Mouse (Mus musculus) heart, postnatal 0 days (tissue): ENCODE measurements around the gene Slc25a41. TPM values are rescaled to one million over a fixed set of nuclear protein-coding genes. Genes with fewer than 3 reads are reported as not detected.

Source experiments
- ATAC-seq: fragments of 200-750 bp; cut with Nextera tagmentation; 2 replicates; pipeline ENCODE4 v1.8.0; 2017; ENCODE audit warnings: low read depth, moderate number of reproducible peaks, moderate library complexity; ENCODE audit not compliant: insufficient read depth
- DNase-seq: peaks from one replicate; pipeline ENCODE4 v3.0.0-alpha.2; 2016; ENCODE audit warnings: low spot score
- H3K27ac ChIP-seq: fragments of 300-500 bp; sonication (generic); 2 replicates; pipeline ENCODE4 v1.5.1; 2014; ENCODE audit warnings: low read depth, mild to moderate bottlenecking
- H3K27me3 ChIP-seq: fragments of 300-500 bp; sonication (generic); 2 replicates; pipeline ENCODE4 v1.6.1; 2014; ENCODE audit warnings: low read length, mixed read lengths; ENCODE audit not compliant: control insufficient read depth, insufficient read depth
- H3K36me3 ChIP-seq: fragments of 300-500 bp; sonication (generic); replicated peaks from 2 replicates; pipeline ENCODE4 v1.6.1; 2014; ENCODE audit warnings: low read length, mixed read lengths; ENCODE audit not compliant: control insufficient read depth, insufficient read depth
- H3K4me1 ChIP-seq: fragments of 300-500 bp; sonication (generic); 2 replicates; pipeline ENCODE4 v1.6.1; 2014; ENCODE audit warnings: antibody characterized with exemption; ENCODE audit not compliant: control insufficient read depth, insufficient read depth
- H3K4me2 ChIP-seq: fragments of 300-500 bp; sonication (generic); 2 replicates; pipeline ENCODE4 v1.6.1; 2014; ENCODE audit warnings: low read depth, mild to moderate bottlenecking, low read length, moderate library complexity
- H3K4me3 ChIP-seq: fragments of 300-500 bp; sonication (generic); 2 replicates; pipeline ENCODE4 v1.5.1; 2014; ENCODE audit warnings: low read depth, low read length
- H3K9ac ChIP-seq: fragments of 300-500 bp; sonication (generic); replicated peaks from 2 replicates; pipeline ENCODE4 v1.6.1; 2014; ENCODE audit warnings: low read depth, low read length, mixed read lengths
- H3K9me3 ChIP-seq: fragments of 300-500 bp; sonication (generic); replicated peaks from 2 replicates; pipeline ENCODE4 v1.6.1; 2016; ENCODE audit warnings: low read length; ENCODE audit not compliant: control insufficient read depth
- CTCF ChIP-seq: IDR thresholded peaks from 2 replicates; pipeline ENCODE4 v1.5.1; 2016; ENCODE audit warnings: antibody characterized with exemption, control low read depth, low read depth
- EP300 ChIP-seq: IDR thresholded peaks from 2 replicates; pipeline ENCODE4 v1.6.1; 2016; ENCODE audit warnings: antibody characterized with exemption, low read depth
- WGBS: fragments of 180-500 bp; shearing (Covaris S2); extraction: QIAGEN DNeasy Blood & Tissue Kit; methylation state at CpG from one replicate; pipeline ENCODE4 v1.1.7; 2014; 5-methylcytosine and 5-hydroxymethylcytosine counted together
- polyA plus RNA-seq: library from polyadenylated mRNA; unstranded; fragments of >200 nt; fragmentation: Nextera tagmentation; extraction: Ambion mirVana; gene quantifications from 2 replicates; pipeline ENCODE4 v1.2.1, GENCODE M21; 2015
- total RNA-seq: library from RNA; depleted of rRNA; stranded (reverse); fragments of >200 nt; gene quantifications from 2 replicates; pipeline ENCODE4 v1.2.3, GENCODE M21; 2014; ENCODE audit warnings: low replicate concordance; rRNA removed

The Slc25a41 gene
- total RNA-seq, result not detected in 2 replicates
- not detected in 2 replicates for polyA plus RNA-seq

- Histone ChIP-seq H3K4me1 (no peaks in the 10 kb centered on the region; the same call in 1 of the 2 replicates), H3K9me3 (no peaks in the 10 kb centered on the region), H3K4me2 (no peak within 1 kb of the TSS), H3K27ac (no peak within 1 kb of the TSS), H3K27me3 (no peaks in the 10 kb centered on the region), H3K36me3 (0 out of 2 replicates have a peak, but pooled peaks cover 13% of the 10 kb centered on the region), H3K9ac (no peak within 1 kb of the TSS), H3K4me3 (no peak within 1 kb of the TSS)
- DNase-seq, result no peak
- no peak for TF ChIP-seq EP300
- ATAC-seq, result no peak
- WGBS, result 69% methylated on average over 8 of the region's 8 CpGs
Measured at GRCm38 (mm10) chr17:57041554-57041953, at the start of gene Slc25a41. Gene Slc25a41, minus strand, starts transcription at chr17:57041654.

GRCm38 (mm10) chr17:57087049-57087832 lies 45.8 kb upstream of the Slc25a41 start, which contains the start of gene Tubb4a:
Gene Tubb4a, minus strand, starts transcription at chr17:57087782.
- no peak for TF ChIP-seq EP300
- TF ChIP-seq CTCF, result no peak

GRCm38 (mm10) chr17:57085970-57086757 lies 44.7 kb upstream of the Slc25a41 start:
- H3K27me3 ChIP-seq, result peaks cover 13% of the 10 kb centered on the region; the same call in 1 of the 2 replicates
- no peaks in the 10 kb centered on the region for H3K9me3 ChIP-seq
- no peaks in the 10 kb centered on the region for H3K36me3 ChIP-seq
- ATAC-seq (no peak), DNase-seq (no peak)
- H3K4me2 ChIP-seq, result no peak overlapping the region
- H3K4me1 ChIP-seq, result no peaks in the 10 kb centered on the region
- H3K27ac ChIP-seq, result no peak overlapping the region
- WGBS, result 76% methylated on average over 11 of the region's 11 CpGs
- no peak overlapping the region for H3K4me3 ChIP-seq
- TF ChIP-seq CTCF, result no peak
- no peak for TF ChIP-seq EP300
- H3K9ac ChIP-seq, result no peak overlapping the region

More at GRCm38 (mm10) chr17:57087049-57087832, 45.8 kb upstream of the Slc25a41 start, which contains the start of gene Tubb4a:
- Histone ChIP-seq H3K4me3 (peak within 1 kb of the TSS; percentile 28), H3K27me3 (peaks cover 13% of the 10 kb centered on the region; the same call in 1 of the 2 replicates), H3K36me3 (no peaks in the 10 kb centered on the region), H3K4me1 (no peaks in the 10 kb centered on the region), H3K27ac (no peak within 1 kb of the TSS), H3K9ac (no peak within 1 kb of the TSS), H3K9me3 (no peaks in the 10 kb centered on the region), H3K4me2 (peak within 1 kb of the TSS; percentile 46)
- ATAC-seq (peak; percentile 68), DNase-seq (no peak)
- 1% methylated on average over 31 of the region's 31 CpGs for WGBS

GRCm38 (mm10) chr17:57082481-57082880 lies 41.0 kb upstream of the Slc25a41 start:
- Histone ChIP-seq H3K9me3 (no peaks in the 10 kb centered on the region), H3K36me3 (no peaks in the 10 kb centered on the region), H3K9ac (no peak overlapping the region), H3K27me3 (peaks cover 9% of the 10 kb centered on the region; the same call in 1 of the 2 replicates), H3K4me1 (no peaks in the 10 kb centered on the region), H3K27ac (no peak overlapping the region), H3K4me3 (no peak overlapping the region), H3K4me2 (no peak overlapping the region)
- ATAC-seq, result no peak
- DNase-seq, result no peak
- 61% methylated on average over 5 of the region's 5 CpGs for WGBS
- TF ChIP-seq CTCF, result no peak
- no peak for TF ChIP-seq EP300

- no peaks in the 10 kb centered on the region for H3K36me3 ChIP-seq
- H3K9me3 ChIP-seq, result no peaks in the 10 kb centered on the region
- no peak overlapping the region for H3K27ac ChIP-seq
- H3K27me3 ChIP-seq, result no peaks in the 10 kb centered on the region
- TF ChIP-seq CTCF, result no peak
- TF ChIP-seq EP300, result no peak
- no peak overlapping the region for H3K4me2 ChIP-seq
- no peak overlapping the region for H3K9ac ChIP-seq
- H3K4me3 ChIP-seq, result no peak overlapping the region
- 89% methylated on average over 31 of the region's 31 CpGs for WGBS
- no peaks in the 10 kb centered on the region for H3K4me1 ChIP-seq
- DNase-seq, result no peak
- no peak for ATAC-seq
Measured at GRCm38 (mm10) chr17:57081234-57081842, 39.9 kb upstream of the Slc25a41 start.
